Mouse (Mus musculus) left cerebral cortex, adult 18-20 months (tissue): ENCODE data around the gene Fgf7. TPM values are rescaled to one million over a fixed set of nuclear protein-coding genes. Genes with fewer than 3 reads are reported as not detected.

Experiments
- DNase-seq, 2 experiments: peaks; one replicate each; pipeline ENCODE4 v3.0.0; 2021 to 2022; ENCODE audit warnings: low spot score in 2 of 2, mixed read lengths in 1 of 2
- total RNA-seq, 2 experiments: library from RNA; stranded (reverse); gene quantifications; 2 replicates each; pipeline ENCODE4 v1.2.3; 2021

Gene Fgf7
- total RNA-seq, 2 experiments from 2014 or later, result 0.60 to 0.70 TPM

DNA sequence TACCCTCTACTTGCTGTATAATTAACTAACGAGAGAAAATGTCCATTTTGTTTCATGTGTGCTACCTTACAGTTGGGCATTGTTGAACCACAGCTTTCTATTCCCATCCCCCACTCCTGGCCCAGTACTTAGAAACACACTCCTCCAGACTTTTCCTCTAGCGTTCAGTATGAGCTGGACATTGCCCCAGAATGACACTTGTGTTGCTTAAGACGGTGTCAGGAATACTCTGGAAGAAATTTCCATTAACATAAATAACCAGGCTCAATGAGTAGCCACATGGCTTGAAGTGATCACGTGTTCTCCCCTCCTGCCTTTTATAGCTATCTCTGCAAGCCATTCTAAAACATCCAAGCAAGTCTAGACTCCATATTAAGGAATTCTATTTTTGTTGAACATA lies 26.1 kb downstream of the Fgf7 start:
- DNase-seq, result no peak

GRCm38 (mm10) chr2:126061037-126061773 lies 26.7 kb downstream of the Fgf7 start:
- no peak for DNase-seq

DNA sequence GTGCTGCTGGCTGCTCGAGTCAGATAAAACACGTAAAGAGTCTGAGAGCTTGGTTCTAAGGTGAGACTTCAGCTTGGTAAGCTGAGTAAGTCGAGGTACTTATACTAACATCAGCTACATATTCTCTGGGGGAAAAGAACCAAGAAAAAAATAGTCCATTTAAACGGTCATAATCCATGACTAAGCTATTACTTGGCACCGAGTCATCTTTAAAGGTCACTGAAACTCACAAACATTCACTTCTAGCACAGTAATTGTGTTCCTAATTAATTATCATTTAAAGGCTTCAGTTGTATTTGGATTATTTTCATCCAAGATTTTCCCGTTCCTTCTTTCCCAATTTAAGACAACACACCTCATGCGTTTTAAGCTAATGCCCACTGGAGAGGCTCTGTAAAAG lies 28.4 kb downstream of the Fgf7 start:
- no peak for DNase-seq

DNA sequence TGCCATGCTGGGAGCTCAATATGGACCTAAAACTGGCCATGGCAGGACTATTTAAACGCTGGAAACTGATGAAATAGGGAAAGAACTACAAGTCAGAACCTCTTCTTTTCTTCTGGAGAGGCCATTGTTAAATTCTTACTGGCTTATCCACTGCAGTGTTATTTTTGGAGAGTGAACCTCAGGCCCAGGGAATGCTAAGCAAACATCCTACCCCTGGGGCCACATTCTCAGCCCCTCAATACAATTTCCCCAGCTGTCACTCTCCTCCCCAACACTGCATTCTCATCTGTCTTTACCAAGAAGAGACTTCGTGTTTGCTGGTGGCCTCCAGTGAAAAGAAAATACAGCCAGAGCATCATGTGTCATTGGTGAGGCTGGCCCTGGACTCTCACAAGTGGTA lies 30.4 kb downstream of the Fgf7 start:
- no peak for DNase-seq

DNA sequence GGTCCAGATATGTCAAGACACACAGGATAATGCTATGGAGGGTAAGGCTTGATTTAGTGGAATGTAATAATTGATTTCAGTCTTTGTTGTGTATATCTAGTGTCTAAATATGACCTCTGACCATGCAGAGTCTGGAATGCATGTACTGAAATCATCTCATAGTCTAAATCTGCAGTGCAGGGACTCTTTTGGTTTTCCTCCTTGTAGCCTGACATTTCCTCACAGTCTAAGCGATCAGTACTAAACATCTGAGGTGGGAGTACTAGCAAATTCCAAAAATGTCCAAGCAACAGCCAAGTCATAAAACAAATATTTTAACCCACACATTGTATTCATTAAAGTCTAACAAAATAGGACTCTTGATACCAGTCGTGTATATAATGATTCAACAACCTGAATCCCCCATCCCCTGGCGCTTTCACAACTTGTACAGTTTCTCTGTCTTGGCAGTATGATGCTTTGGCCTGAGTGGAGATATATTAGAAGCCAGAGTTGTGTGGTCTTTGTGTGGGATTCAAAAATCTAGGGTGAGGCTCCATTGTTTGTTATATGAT lies 30.9 kb downstream of the Fgf7 start:
- no peak for DNase-seq

DNA sequence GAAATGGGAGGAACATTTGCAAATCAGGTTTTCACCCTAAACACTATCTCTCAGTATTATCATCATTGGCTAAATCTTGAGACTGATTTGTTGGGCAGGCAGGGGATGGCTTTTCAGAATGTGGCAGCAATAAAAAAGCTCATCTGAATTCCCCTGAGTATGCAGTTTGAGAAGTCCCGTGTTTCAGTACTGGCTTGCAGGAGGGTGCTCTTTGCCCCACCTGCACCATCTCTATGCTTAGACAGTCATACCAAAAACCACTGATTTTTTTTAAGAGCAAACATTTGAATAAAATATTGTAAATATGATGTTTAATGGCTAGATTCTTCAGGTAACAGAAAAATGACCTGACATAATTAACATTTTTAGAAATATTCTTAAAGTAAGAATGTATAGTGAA lies 35.3 kb downstream of the Fgf7 start:
- DNase-seq, result no peak

DNA sequence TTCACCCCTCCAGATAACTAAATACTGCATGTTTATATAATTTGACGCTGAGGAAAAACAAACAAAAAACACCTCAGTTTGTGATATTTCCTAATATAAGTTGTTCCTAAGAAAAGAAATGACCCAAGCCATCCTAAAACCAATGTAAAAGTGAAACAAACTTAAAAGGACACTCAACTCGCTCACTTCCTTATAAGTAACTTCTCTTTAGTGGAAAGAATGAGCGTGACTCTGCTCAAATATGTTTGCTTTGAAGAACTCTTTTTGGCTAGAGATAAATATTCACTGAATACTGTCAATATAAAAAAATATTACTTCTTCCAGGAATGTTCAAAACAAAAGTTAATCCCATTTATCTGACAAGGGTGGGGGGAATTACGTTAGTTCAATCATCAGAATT lies 39.3 kb downstream of the Fgf7 start:
- no peak for DNase-seq

- no peak for DNase-seq
Measured at GRCm38 (mm10) chr2:126076506-126076905, 42.0 kb downstream of the Fgf7 start.

GRCm38 (mm10) chr2:126079086-126079485 lies 44.6 kb downstream of the Fgf7 start:
- no peak for DNase-seq

DNA sequence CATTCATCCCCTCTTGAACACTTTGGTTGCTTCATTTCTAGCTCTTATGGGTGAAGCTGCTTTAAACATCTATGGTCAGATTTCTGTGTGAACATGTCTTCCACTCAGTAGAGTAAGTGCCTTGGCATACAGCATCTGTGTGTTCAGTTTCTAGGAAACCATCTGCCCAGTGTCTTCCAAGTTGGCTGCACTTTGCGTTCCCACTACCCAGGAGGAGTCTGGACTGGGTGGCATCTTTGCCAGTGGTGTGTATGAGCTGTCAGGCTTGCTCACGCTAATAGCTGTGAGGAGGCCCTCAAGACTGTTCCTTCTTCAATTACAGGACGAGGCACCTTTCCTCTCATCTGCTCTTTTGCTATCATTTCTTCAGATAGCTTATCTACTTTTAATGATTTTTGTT lies 49.9 kb downstream of the Fgf7 start:
- no peak for DNase-seq

GRCm38 (mm10) chr2:126086187-126086586 lies 51.7 kb downstream of the Fgf7 start:
- DNase-seq, result no peak

- DNase-seq, result no peak
Measured at GRCm38 (mm10) chr2:126090432-126090831, 56.0 kb downstream of the Fgf7 start.

DNA sequence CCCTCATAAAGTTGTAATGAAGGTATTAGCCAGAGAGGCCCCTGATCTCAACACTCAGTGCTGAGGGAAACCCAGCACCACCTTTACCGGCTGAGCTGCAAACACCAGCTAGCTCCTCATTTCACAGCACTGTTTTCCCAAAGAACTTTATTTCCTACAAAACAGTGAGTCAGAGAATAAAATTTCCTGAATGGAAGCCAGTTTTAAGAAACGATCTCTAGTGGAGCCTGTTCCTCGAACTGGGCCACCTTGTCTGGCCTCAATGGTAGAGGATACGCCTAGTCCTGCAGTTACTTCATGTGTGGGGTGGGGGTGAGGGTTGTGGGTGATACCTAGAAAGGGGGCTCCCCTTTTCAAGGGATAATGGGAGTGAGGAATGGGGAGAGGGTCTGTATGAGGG lies 60.2 kb downstream of the Fgf7 start:
- no peak for DNase-seq

Other genes with a start within 250 kb of the Fgf7 start
- 10 to 100 TPM; 28.4 to 29.0 TPM for gene Galk2, start 175.5 kb upstream of the Fgf7 start, total RNA-seq
- 100 to 1,000 TPM; 102 TPM for gene Cops2, start 175.5 kb upstream of the Fgf7 start, total RNA-seq
- gene Fam227b, start 117.3 kb downstream of the Fgf7 start, total RNA-seq, result under 1 TPM in 1 of 2 experiments, not detected in 1; 0.19 TPM
- 10 to 100 TPM; 10.9 to 11.3 TPM for gene Dtwd1, start 117.5 kb downstream of the Fgf7 start, total RNA-seq
- not detected for gene Gm17555, start 180.4 kb downstream of the Fgf7 start, total RNA-seq